Mouse (Mus musculus) heart, postnatal 0 days (tissue): ENCODE results near the gene Nrxn1.

ENCODE experiments used
- CTCF ChIP-seq: IDR thresholded peaks from 2 replicates; pipeline ENCODE4 v1.5.1; 2016; ENCODE audit warnings: antibody characterized with exemption, control low read depth, low read depth
- EP300 ChIP-seq: IDR thresholded peaks from 2 replicates; pipeline ENCODE4 v1.6.1; 2016; ENCODE audit warnings: antibody characterized with exemption, low read depth

DNA sequence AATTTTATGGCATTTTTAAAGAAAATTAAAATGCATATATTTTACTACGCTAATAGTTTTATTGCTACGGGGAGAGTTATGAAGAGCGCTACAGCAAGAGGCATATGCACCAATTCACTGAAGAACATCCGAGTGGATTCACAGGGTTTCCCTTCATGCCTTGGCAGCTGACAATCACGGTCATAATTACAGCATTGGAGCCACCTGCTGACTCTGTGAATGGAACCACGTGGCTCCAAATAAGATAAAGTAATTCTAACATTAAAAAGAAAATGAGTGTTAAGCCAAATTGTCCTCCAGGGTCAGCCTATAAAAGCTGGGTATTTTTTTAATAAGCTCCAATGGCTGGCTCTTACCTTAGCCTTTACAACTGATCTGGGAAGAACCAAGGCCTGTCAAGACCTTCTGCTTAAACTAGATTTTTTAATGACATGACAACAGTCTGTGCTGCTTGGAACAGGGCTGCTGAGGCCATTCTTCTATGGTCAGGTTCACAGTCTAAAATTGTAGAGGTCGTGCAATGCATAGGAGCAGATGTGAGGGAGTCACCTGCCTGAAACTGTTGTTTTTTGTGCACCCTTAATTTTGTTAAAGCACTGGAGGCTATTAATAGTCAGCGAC lies 548.1 kb downstream of the Nrxn1 start:
- TF ChIP-seq CTCF (no peak), EP300 (no peak)
